Mouse (Mus musculus) hindbrain, postnatal 0 days (tissue): Measurements from ENCODE around the gene Tbxas1. TPM values are rescaled to one million over a fixed set of nuclear protein-coding genes. Genes with fewer than 3 reads are reported as not detected.
A peak's percentile ranks its signal among the peaks of the same experiment; 100 is the strongest.

ENCODE experiments used
- ATAC-seq: fragments of 200-750 bp; cut with Nextera tagmentation; 2 replicates; pipeline ENCODE4 v1.8.0; 2017; ENCODE audit warnings: mild to moderate bottlenecking, moderate TSS enrichment, moderate library complexity
- DNase-seq: peaks from one replicate; pipeline ENCODE4 v3.0.0-alpha.2; 2015; ENCODE audit warnings: low spot score
- H3K27ac ChIP-seq: fragments of 300-500 bp; sonication (generic); 2 replicates; pipeline ENCODE4 v1.5.1; 2014; ENCODE audit warnings: mild to moderate bottlenecking
- H3K27me3 ChIP-seq: fragments of 300-500 bp; sonication (generic); 2 replicates; pipeline ENCODE4 v1.6.1; 2014; ENCODE audit warnings: low read length, mixed read lengths; ENCODE audit not compliant: insufficient read depth
- H3K36me3 ChIP-seq: fragments of 300-500 bp; sonication (generic); 2 replicates; pipeline ENCODE4 v1.6.1; 2014; ENCODE audit warnings: low read length, mixed read lengths; ENCODE audit not compliant: insufficient read depth
- H3K4me1 ChIP-seq: fragments of 300-500 bp; sonication (generic); 2 replicates; pipeline ENCODE4 v1.6.1; 2014; ENCODE audit warnings: antibody characterized with exemption, low read length, mixed read lengths; ENCODE audit not compliant: insufficient read depth
- H3K4me2 ChIP-seq: fragments of 300-500 bp; sonication (generic); 2 replicates; pipeline ENCODE4 v1.6.1; 2014; ENCODE audit warnings: low read depth, mild to moderate bottlenecking, low read length, moderate library complexity, mixed read lengths
- H3K4me3 ChIP-seq: fragments of 300-500 bp; sonication (generic); 2 replicates; pipeline ENCODE4 v1.5.1; 2014; ENCODE audit warnings: low read length
- H3K9ac ChIP-seq: fragments of 300-500 bp; sonication (generic); replicated peaks from 2 replicates; pipeline ENCODE4 v1.6.1; 2014; ENCODE audit warnings: mild to moderate bottlenecking, low read length, moderate library complexity, mixed read lengths
- H3K9me3 ChIP-seq: fragments of 300-500 bp; sonication (generic); 2 replicates; pipeline ENCODE4 v1.6.1; 2016; ENCODE audit warnings: low read length, mixed read lengths
- CTCF ChIP-seq: IDR thresholded peaks from 2 replicates; pipeline ENCODE4 v1.5.1; 2016; ENCODE audit warnings: antibody characterized with exemption, control low read depth, low read depth
- WGBS: fragments of 180-500 bp; shearing (Covaris S2); extraction: QIAGEN DNeasy Blood & Tissue Kit; methylation state at CpG from one replicate; pipeline ENCODE4 v1.1.7; 2014; 5-methylcytosine and 5-hydroxymethylcytosine counted together
- polyA plus RNA-seq: library from polyadenylated mRNA; unstranded; fragments of >200 nt; fragmentation: Nextera tagmentation; extraction: Ambion mirVana; gene quantifications from 2 replicates; pipeline ENCODE4 v1.2.1, GENCODE M21; 2015
- total RNA-seq: library from RNA; depleted of rRNA; stranded (reverse); fragments of >200 nt; gene quantifications from 2 replicates; pipeline ENCODE4 v1.2.3, GENCODE M21; 2014

Tbxas1 gene
- total and polyA plus RNA-seq, 2 experiments from 2014 or later = 2.1 to 4.3 TPM

- Histone ChIP-seq H3K4me2 (no peak overlapping the region), H3K27ac (no peak overlapping the region), H3K36me3 (no peaks in the 10 kb centered on the region), H3K4me3 (no peak overlapping the region), H3K27me3 (no peaks in the 10 kb centered on the region), H3K9me3 (no peaks in the 10 kb centered on the region), H3K9ac (no peak overlapping the region), H3K4me1 (peaks cover 4% of the 10 kb centered on the region; the same call in 1 of the 2 replicates)
- ATAC-seq (no peak), DNase-seq (no peak)
- 78% methylated on average over 2 of the region's 2 CpGs for WGBS
- TF ChIP-seq CTCF = no peak
Observed at GRCm38 (mm10) chr6:38834727-38835126, 40.5 kb upstream of the Tbxas1 start.

GRCm38 (mm10) chr6:38835217-38835616 is 40.0 kb upstream of the Tbxas1 start:
- ATAC-seq = no peak

GRCm38 (mm10) chr6:38838061-38838460 is 37.1 kb upstream of the Tbxas1 start:
- Histone ChIP-seq H3K4me1 (peaks cover 20% of the 10 kb centered on the region), H3K36me3 (no peaks in the 10 kb centered on the region), H3K9me3 (no peaks in the 10 kb centered on the region), H3K9ac (no peak overlapping the region), H3K27ac (no peak overlapping the region), H3K4me2 (no peak overlapping the region), H3K4me3 (no peak overlapping the region), H3K27me3 (no peaks in the 10 kb centered on the region)
- no peak for ATAC-seq
- TF ChIP-seq CTCF = no peak
- 69% methylated on average over 4 of the region's 4 CpGs for WGBS
- no peak for DNase-seq

More at GRCm38 (mm10) chr6:38835217-38835616, 40.0 kb upstream of the Tbxas1 start:
- Histone ChIP-seq H3K9me3 (no peaks in the 10 kb centered on the region), H3K27ac (no peak overlapping the region), H3K4me1 (peaks cover 6% of the 10 kb centered on the region), H3K9ac (no peak overlapping the region), H3K4me2 (no peak overlapping the region), H3K4me3 (no peak overlapping the region), H3K36me3 (no peaks in the 10 kb centered on the region), H3K27me3 (no peaks in the 10 kb centered on the region)
- TF ChIP-seq CTCF = no peak
- 89% methylated on average over 1 of the region's 1 CpGs for WGBS
- DNase-seq = no peak

GRCm38 (mm10) chr6:38839891-38840290 is 35.3 kb upstream of the Tbxas1 start:
- Histone ChIP-seq H3K4me1 (peaks cover 20% of the 10 kb centered on the region), H3K4me3 (no peak overlapping the region), H3K9ac (no peak overlapping the region), H3K27ac (peak overlapping the region; percentile 48), H3K4me2 (no peak overlapping the region), H3K36me3 (no peaks in the 10 kb centered on the region), H3K9me3 (no peaks in the 10 kb centered on the region), H3K27me3 (no peaks in the 10 kb centered on the region)
- WGBS = 48% methylated on average over 4 of the region's 4 CpGs
- DNase-seq (no peak), ATAC-seq (no peak)
- TF ChIP-seq CTCF = no peak

- H3K27ac ChIP-seq = peak overlapping the region; percentile 48
- TF ChIP-seq CTCF = no peak
- H3K36me3 ChIP-seq = no peaks in the 10 kb centered on the region
- H3K4me1 ChIP-seq = peaks cover 20% of the 10 kb centered on the region
- no peak overlapping the region for H3K4me3 ChIP-seq
- DNase-seq (peak; percentile 72), ATAC-seq (peak; percentile 80)
- H3K9me3 ChIP-seq = no peaks in the 10 kb centered on the region
- H3K4me2 ChIP-seq = no peak overlapping the region
- no peak overlapping the region for H3K9ac ChIP-seq
- WGBS = 32% methylated on average over 2 of the region's 2 CpGs
- H3K27me3 ChIP-seq = no peaks in the 10 kb centered on the region
Observed at GRCm38 (mm10) chr6:38840380-38840779, 34.8 kb upstream of the Tbxas1 start.

GRCm38 (mm10) chr6:38840780-38841179 is 34.4 kb upstream of the Tbxas1 start:
- Histone ChIP-seq H3K4me1 (peaks cover 24% of the 10 kb centered on the region), H3K27ac (peak overlapping the region; percentile 48; the same call in 1 of the 2 replicates), H3K36me3 (no peaks in the 10 kb centered on the region), H3K9me3 (no peaks in the 10 kb centered on the region), H3K4me3 (no peak overlapping the region), H3K9ac (no peak overlapping the region), H3K27me3 (no peaks in the 10 kb centered on the region), H3K4me2 (no peak overlapping the region)
- TF ChIP-seq CTCF = no peak
- ATAC-seq (0 out of 2 replicates have a peak, but pooled peaks have one; percentile 10), DNase-seq (no peak)
- WGBS = 53% methylated on average over 1 of the region's 1 CpGs

- WGBS = 86% methylated on average over 3 of the region's 3 CpGs
Observed at GRCm38 (mm10) chr6:38841551-38841950, 33.7 kb upstream of the Tbxas1 start.

More at GRCm38 (mm10) chr6:38841551-38841950, 33.7 kb upstream of the Tbxas1 start:
- Histone ChIP-seq H3K4me1 (peaks cover 32% of the 10 kb centered on the region), H3K9ac (no peak overlapping the region), H3K27ac (no peak overlapping the region), H3K4me2 (no peak overlapping the region), H3K27me3 (no peaks in the 10 kb centered on the region), H3K36me3 (no peaks in the 10 kb centered on the region), H3K4me3 (no peak overlapping the region), H3K9me3 (no peaks in the 10 kb centered on the region)
- no peak for ATAC-seq
- TF ChIP-seq CTCF = no peak
- DNase-seq = no peak
